9 mouse cellular contexts compared by ENCODE assay signal in the genomic region with DNA sequence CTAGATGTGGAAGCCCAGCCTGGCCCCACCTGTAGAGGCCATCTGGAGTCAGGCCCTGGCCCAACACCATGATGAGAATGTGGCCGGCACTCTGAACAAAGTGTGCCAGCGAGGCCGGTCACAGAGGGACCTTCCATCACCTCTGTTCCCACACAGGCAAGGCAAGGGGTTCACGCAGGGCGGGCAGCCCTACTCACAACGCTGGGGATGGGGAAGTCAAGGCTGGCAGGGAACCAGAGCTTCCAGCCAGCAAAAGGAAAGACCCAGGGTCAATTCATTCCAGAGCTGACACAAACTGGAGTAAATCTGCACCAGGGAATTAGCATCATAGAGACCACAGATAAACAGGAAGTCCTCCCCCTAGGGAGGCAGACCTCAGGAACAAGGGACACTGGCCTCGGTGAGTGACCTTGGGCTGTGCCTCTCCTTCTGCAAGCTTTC. TPM values are rescaled to one million over a fixed set of nuclear protein-coding genes. Genes with fewer than 3 reads are reported as not detected.
A peak's percentile ranks its signal among the peaks of the same experiment; 100 is the strongest.
DNase-seq lines count a peak whose midpoint lies in the region; ATAC-seq and TF ChIP-seq lines count a peak whose summit lies in the region.
"Had no signal": no experiment of that assay in that cellular context is flagged by ENCODE, and none has a peak within 500 bp of the region (broad histone marks: within the 10 kb centered on the region; RNA-seq: fewer than 3 reads in every experiment).

No protein-coding gene starts in this region.

- H3K4me3 ChIP-seq in liver, postnatal 0 days (ENCODE audit: low read depth, low read length) = no peak overlapping the region
- H3K4me3 ChIP-seq in stomach, postnatal 0 days (ENCODE audit: low read depth, low read length) = no peak overlapping the region

- H3K4me1 ChIP-seq in liver, postnatal 0 days (ENCODE audit: insufficient read depth) = peaks cover 37% of the 10 kb centered on the region
- peaks cover 6% of the 10 kb centered on the region for H3K4me1 ChIP-seq in stomach, postnatal 0 days (replicated peaks; ENCODE audit: control insufficient read depth, insufficient read depth)

- H3K9ac ChIP-seq in liver, postnatal 0 days (replicated peaks) = 0 out of 2 replicates have a peak overlapping the region, but pooled peaks have one; percentile 16
- no peak overlapping the region for H3K9ac ChIP-seq in stomach, postnatal 0 days (ENCODE audit: low read length)
- H3K9ac ChIP-seq: liver, embryonic 14.5 days had no signal

- H3K27me3 ChIP-seq in liver, postnatal 0 days (ENCODE audit: insufficient read depth, low read length) = no peaks in the 10 kb centered on the region
- H3K27me3 ChIP-seq in stomach, postnatal 0 days (ENCODE audit: control insufficient read depth, insufficient read depth, low read length) = no peaks in the 10 kb centered on the region

- no peak for ATAC-seq in liver, postnatal 0 days
- ATAC-seq in stomach, postnatal 0 days (ENCODE audit: low FRiP score, low TSS enrichment) = no peak

- TF ChIP-seq EP300 in liver, postnatal 0 days (IDR thresholded peaks at IDR 0.05; ENCODE audit: low read depth) = no peak
- no peak for TF ChIP-seq EP300 in stomach, postnatal 0 days (optimal IDR thresholded peaks at IDR 0.05)

- H3K9me3 ChIP-seq in liver, postnatal 0 days (ENCODE audit: low read length) = no peaks in the 10 kb centered on the region
- no peaks in the 10 kb centered on the region for H3K9me3 ChIP-seq in stomach, postnatal 0 days (ENCODE audit: control insufficient read depth, low read length)

- intact Hi-C loops in heart, postnatal 10 days (cut with DNase I) = loop anchor here (2.0 kb wide), 1 partner anchor 36 kb away; no protein-coding TSS in a partner anchor

- H3K4me2 ChIP-seq in liver, postnatal 0 days (ENCODE audit: low read depth, low read length) = no peak overlapping the region
- H3K4me2 ChIP-seq in stomach, postnatal 0 days (replicated peaks; ENCODE audit: low read depth) = no peak overlapping the region

- no peak for DNase-seq in liver, postnatal 0 days
- DNase-seq in liver = no peak
- DNase-seq in cerebellum, adult 8-10 months = peak; percentile 57
- peak; percentile 42 to 57 for DNase-seq in heart, postnatal 10 days
- DNase-seq in lung, postnatal 25 days (ENCODE audit: low spot score) = peak; percentile 33
- DNase-seq in urinary bladder, adult 2 months (ENCODE audit: low spot score) = no peak
- no peak for DNase-seq in stomach, postnatal 0 days (ENCODE audit: low spot score)
- DNase-seq in ovary, postnatal 36 days (ENCODE audit: low spot score) = no peak

- no peak for TF ChIP-seq CTCF in liver, postnatal 0 days (IDR thresholded peaks at IDR 0.05; ENCODE audit: low read depth)
- TF ChIP-seq CTCF in stomach, postnatal 0 days (IDR thresholded peaks at IDR 0.05; ENCODE audit: low read depth) = no peak

- WGBS in liver, postnatal 0 days (ENCODE audit: insufficient replicate concordance) = 55% methylated on average over 7 of the region's 7 CpGs
- WGBS in stomach, postnatal 0 days = 68% methylated on average over 7 of the region's 7 CpGs

- H3K36me3 ChIP-seq in liver, postnatal 0 days (replicated peaks; ENCODE audit: insufficient read depth, low read length) = peaks cover 4% of the 10 kb centered on the region; the same call in 1 of the 2 replicates
- peaks cover 4% of the 10 kb centered on the region; the same call in 1 of the 2 replicates for H3K36me3 ChIP-seq in stomach, postnatal 0 days (ENCODE audit: control insufficient read depth, insufficient read depth, low read length)

- no peak overlapping the region for H3K27ac ChIP-seq in liver, postnatal 0 days (ENCODE audit: low read depth)
- H3K27ac ChIP-seq in stomach, postnatal 0 days (replicated peaks) = no peak overlapping the region
- H3K27ac ChIP-seq: liver, embryonic 14.5 days had no signal

RNA-seq across cellular contexts. Expression of gene Csnk1e, which starts 18.9 kb away (rescaled TPM):
- polyA plus RNA-seq in liver, postnatal 0 days (2015; fragmentation: Nextera tagmentation; extraction: Ambion mirVana) = 7.5 and 8.9 TPM in 2 replicates
- total RNA-seq in heart, postnatal 10 days (2021) = 10 to 100 TPM; 79.6 to 81.4 TPM
- polyA plus RNA-seq in urinary bladder, adult 2 months (2012; rRNA removed) = 76.7 and 90.3 TPM in 2 replicates
- polyA plus RNA-seq in stomach, postnatal 0 days (2015; fragmentation: Nextera tagmentation; extraction: Ambion mirVana) = 44.8 and 50.8 TPM in 2 replicates

RNA-seq across cellular contexts. Expression of gene Tmem184b, which starts 33.1 kb away (rescaled TPM):
- polyA plus RNA-seq in liver, postnatal 0 days (2015; fragmentation: Nextera tagmentation; extraction: Ambion mirVana) = 6.6 and 8.4 TPM in 2 replicates
- total RNA-seq in heart, postnatal 10 days (2021) = 10 to 100 TPM; 59.2 to 67.8 TPM
- polyA plus RNA-seq in urinary bladder, adult 2 months (2012; rRNA removed) = 51.5 and 68.3 TPM in 2 replicates
- polyA plus RNA-seq in stomach, postnatal 0 days (2015; fragmentation: Nextera tagmentation; extraction: Ambion mirVana) = 21.2 and 22.3 TPM in 2 replicates

Comparison
In these comparisons a context has a peak if more than half of its experiments do, and no peak if none do; other contexts are left out.
1. DNase-seq: peak in cerebellum, adult 8-10 months (single experiment), heart, postnatal 10 days (2 of 2) and lung, postnatal 25 days (single experiment); none in liver, postnatal 0 days (single experiment), liver (single experiment), urinary bladder, adult 2 months (single experiment), stomach, postnatal 0 days (single experiment) and ovary, postnatal 36 days (single experiment).